Mouse (Mus musculus) C2C12 (cell line): ENCODE measurements at regions not wholly inside any gene's neighbourhood (a gene's known extent, or its start where the extent isn't known, plus 50 kb on each side); places are given as distances from the start of the nearest gene placed in this dataset.
A peak's percentile ranks its signal among the peaks of the same experiment; 100 is the strongest.

Source experiments
- H3K27me3 ChIP-seq: one replicate; pipeline ENCODE4 v1.6.1; 2011; ENCODE audit not compliant: control insufficient read depth, insufficient read depth, insufficient read length
- H3K36me3 ChIP-seq: one replicate; pipeline ENCODE4 v1.6.1; 2011; ENCODE audit not compliant: control insufficient read depth, insufficient read depth
- H3K4me3 ChIP-seq: one replicate; pipeline ENCODE4 v1.5.1; 2011; ENCODE audit warnings: mild to moderate bottlenecking, control low read depth; ENCODE audit not compliant: poor library complexity, insufficient read depth, severe bottlenecking
- H3K79me2 ChIP-seq: one replicate; pipeline ENCODE4 v1.6.1; 2011; ENCODE audit not compliant: control insufficient read depth, insufficient read depth
- H3K79me3 ChIP-seq: one replicate; pipeline ENCODE4 v1.6.1; 2011; ENCODE audit warnings: low read depth, control low read depth
- H3ac ChIP-seq: one replicate; pipeline ENCODE3; 2011; ENCODE audit warnings: low read depth; ENCODE audit not compliant: control insufficient read depth, insufficient read length
- CEBPB ChIP-seq: IDR thresholded peaks from one replicate; pipeline ENCODE4 v1.6.1; 2011; ENCODE audit warnings: low read depth, mild to moderate bottlenecking, control low read depth, moderate library complexity
- CTCF ChIP-seq: IDR thresholded peaks from one replicate; pipeline ENCODE4 v1.5.1; 2011; ENCODE audit not compliant: control insufficient read depth, insufficient read depth, insufficient read length
- FOSL1 ChIP-seq: IDR thresholded peaks from one replicate; pipeline ENCODE4 v1.8.0; 2011; ENCODE audit warnings: mild to moderate bottlenecking, low read length; ENCODE audit not compliant: poor library complexity, insufficient read depth, severe bottlenecking
- MAX ChIP-seq: IDR thresholded peaks from one replicate; pipeline ENCODE4 v1.6.1; 2011; ENCODE audit warnings: mild to moderate bottlenecking, control low read depth
- MYOD1 ChIP-seq: IDR thresholded peaks from one replicate; pipeline ENCODE4 v1.6.1; 2011; ENCODE audit warnings: low read depth; ENCODE audit not compliant: control insufficient read depth, insufficient read length
- MYOG ChIP-seq: IDR thresholded peaks from one replicate; pipeline ENCODE4 v1.6.1; 2011; ENCODE audit not compliant: control insufficient read depth, insufficient read length; ENCODE audit errors: extremely low read depth
- USF1 ChIP-seq: IDR thresholded peaks from one replicate; pipeline ENCODE4 v1.6.1; 2011; ENCODE audit warnings: low read depth, mild to moderate bottlenecking, control low read depth, moderate library complexity

DNA sequence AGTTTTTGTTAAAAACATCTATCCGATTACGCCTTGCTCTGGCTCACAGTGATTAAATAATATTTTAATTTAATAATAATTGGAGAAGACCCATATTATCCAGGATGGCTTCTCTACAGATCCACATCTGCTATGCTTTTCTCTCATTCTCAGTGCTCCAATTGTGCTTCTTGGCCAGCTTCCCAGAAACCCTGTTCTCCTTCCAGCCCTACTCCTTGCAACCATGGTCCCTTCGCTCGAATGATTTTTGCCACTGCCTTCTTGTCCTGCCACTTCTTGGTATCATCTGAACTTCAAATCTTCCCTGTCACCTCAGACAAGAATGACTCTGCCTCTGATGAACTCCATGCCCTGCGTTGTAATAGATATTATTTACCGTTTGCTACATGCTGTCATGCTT, 95.0 kb upstream of the Trim52 start:
- H3K4me3 ChIP-seq: no peak overlapping the region
- H3K79me3 ChIP-seq: no peaks in the 10 kb centered on the region
- no peaks in the 10 kb centered on the region for H3K27me3 ChIP-seq
- no peaks in the 10 kb centered on the region for H3K36me3 ChIP-seq
- H3K79me2 ChIP-seq: no peaks in the 10 kb centered on the region
- TF ChIP-seq MYOD1: no peak
- no peak for TF ChIP-seq CEBPB
- TF ChIP-seq FOSL1: no peak
- TF ChIP-seq CTCF: no peak
- no peak for TF ChIP-seq USF1
- TF ChIP-seq MYOG: no peak
- no peak for TF ChIP-seq MAX
- H3ac ChIP-seq: no peak overlapping the region

DNA sequence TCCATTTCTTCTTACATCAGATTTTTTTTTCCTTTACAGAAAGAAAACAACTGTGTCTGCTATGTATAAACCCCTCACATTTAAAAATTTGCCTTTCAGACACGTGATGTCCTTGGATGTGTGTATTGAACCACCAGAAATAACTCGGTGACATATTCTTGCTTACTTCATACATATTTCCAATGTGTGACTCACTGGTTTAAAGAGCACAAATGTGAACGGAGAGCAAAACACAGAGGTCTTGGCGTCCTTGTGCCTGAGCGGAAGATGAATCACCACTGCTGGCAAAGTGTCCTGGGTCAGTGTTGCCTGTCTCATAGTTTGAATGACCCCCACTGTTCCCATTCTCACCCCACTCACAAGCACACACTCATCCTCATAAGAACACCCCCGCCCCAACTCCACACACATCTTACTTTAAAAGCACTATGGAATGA, 94.0 kb upstream of the Trim52 start:
- Histone ChIP-seq H3K79me2 (no peaks in the 10 kb centered on the region), H3K4me3 (no peak overlapping the region), H3K36me3 (no peaks in the 10 kb centered on the region), H3K79me3 (no peaks in the 10 kb centered on the region), H3ac (no peak overlapping the region), H3K27me3 (no peaks in the 10 kb centered on the region)
- peak; percentile 92 for TF ChIP-seq USF1
- TF ChIP-seq FOSL1: peak; percentile 63
- TF ChIP-seq MYOD1: peak; percentile 53
- TF ChIP-seq MYOG: no peak
- no peak for TF ChIP-seq CTCF

DNA sequence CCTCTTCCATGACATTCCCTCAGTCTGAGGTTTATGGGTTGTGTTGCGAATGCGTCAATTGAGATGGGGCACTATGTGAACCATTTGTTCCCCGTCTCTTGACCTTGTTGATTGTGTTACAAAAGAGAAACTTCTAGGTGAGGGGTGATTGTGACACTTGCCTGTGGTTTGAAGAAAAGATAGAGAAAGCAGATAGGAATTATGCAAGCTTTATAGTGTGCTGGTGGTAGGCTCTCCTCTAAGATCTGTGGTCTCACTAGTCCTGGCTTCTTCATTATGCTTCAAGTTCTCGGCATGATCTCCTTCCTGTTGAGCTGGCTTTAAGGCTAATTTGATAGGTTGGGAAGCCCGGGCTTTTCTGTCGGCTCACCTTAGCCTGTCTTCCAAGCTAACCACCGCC, 83.2 kb upstream of the Trim52 start:
- no peaks in the 10 kb centered on the region for H3K79me2 ChIP-seq

DNA sequence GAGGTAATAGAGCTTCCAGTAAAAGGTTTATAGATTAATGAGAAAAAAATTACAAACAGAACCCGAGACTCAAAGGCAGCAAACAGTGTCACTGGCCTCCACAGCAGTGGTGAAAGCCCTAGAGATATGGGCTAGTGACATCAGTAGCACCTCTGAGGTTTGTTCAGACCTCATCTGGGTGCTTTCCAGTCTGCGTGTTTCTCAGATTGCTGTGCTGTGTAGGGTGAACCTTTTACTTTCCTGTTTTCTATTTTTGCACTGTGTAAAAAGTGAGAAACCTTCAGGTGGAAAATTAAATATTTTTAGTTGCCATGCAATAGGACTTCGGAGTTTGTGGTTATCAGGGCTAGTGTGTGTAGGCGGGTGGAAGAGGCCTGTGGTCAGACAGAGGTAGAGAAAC, 79.2 kb upstream of the Trim52 start:
- TF ChIP-seq MYOD1: no peak
- TF ChIP-seq MYOG: no peak
- no peak for TF ChIP-seq CTCF
- TF ChIP-seq FOSL1: no peak
- TF ChIP-seq MAX: no peak
- no peak for TF ChIP-seq CEBPB
- Histone ChIP-seq H3K79me3 (no peaks in the 10 kb centered on the region), H3K36me3 (no peaks in the 10 kb centered on the region), H3ac (no peak overlapping the region), H3K27me3 (no peaks in the 10 kb centered on the region), H3K4me3 (no peak overlapping the region), H3K79me2 (no peaks in the 10 kb centered on the region)

More for the DNA sequence above, 83.2 kb upstream of the Trim52 start:
- Histone ChIP-seq H3K27me3 (no peaks in the 10 kb centered on the region), H3ac (no peak overlapping the region), H3K36me3 (no peaks in the 10 kb centered on the region), H3K4me3 (no peak overlapping the region), H3K79me3 (no peaks in the 10 kb centered on the region)
- TF ChIP-seq CTCF: no peak
- no peak for TF ChIP-seq MYOG
- TF ChIP-seq CEBPB: no peak
- TF ChIP-seq MYOD1: no peak
- no peak for TF ChIP-seq MAX
- no peak for TF ChIP-seq USF1
- TF ChIP-seq FOSL1: no peak

DNA sequence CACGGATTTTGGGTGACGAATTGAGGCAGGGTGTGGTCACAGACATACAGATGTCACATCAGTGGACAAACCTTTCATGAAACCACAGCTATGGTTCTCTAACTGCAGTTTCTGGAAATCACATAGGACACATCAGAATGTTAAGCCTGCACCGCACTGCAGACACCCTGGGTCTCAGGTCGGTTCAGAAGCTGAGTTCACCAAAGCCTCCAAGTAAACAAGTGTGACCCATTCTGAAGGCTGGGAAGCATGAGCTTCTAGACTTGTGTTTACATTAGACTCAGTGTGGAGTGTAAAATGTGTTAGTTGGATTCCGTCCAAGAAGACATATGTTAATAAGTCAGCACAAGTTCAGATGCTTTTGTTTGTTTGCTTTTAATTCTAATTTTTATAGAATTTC, 78.3 kb upstream of the Trim52 start:
- Histone ChIP-seq H3K36me3 (no peaks in the 10 kb centered on the region), H3ac (no peak overlapping the region), H3K4me3 (no peak overlapping the region), H3K79me3 (no peaks in the 10 kb centered on the region), H3K27me3 (no peaks in the 10 kb centered on the region), H3K79me2 (no peaks in the 10 kb centered on the region)
- no peak for TF ChIP-seq MYOD1
- TF ChIP-seq USF1: no peak

DNA sequence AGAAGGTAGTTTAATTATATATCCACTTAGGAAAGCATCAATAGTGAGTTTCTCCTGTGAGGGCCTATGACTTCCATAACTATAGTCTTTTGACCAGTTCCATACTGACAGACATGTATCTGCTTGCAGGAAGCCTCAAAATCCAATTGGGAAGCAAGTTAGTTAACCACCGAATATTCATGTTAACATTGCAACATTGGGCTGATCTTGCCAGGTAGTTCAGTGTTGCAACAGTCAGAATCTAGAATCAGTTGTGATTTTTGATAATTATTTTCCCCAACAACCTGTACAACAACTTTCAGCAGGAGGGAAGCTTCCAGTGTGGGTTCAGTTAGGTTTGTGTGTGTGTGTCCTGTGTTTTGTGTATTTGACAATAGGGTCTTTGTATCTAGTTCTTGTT, 74.9 kb upstream of the Trim52 start:
- Histone ChIP-seq H3K36me3 (no peaks in the 10 kb centered on the region), H3K79me2 (no peaks in the 10 kb centered on the region), H3K4me3 (no peak overlapping the region), H3K27me3 (no peaks in the 10 kb centered on the region), H3K79me3 (no peaks in the 10 kb centered on the region), H3ac (no peak overlapping the region)
- TF ChIP-seq MAX (no peak), USF1 (no peak), CTCF (no peak), MYOG (no peak), MYOD1 (no peak), FOSL1 (no peak), CEBPB (no peak)
